Mouse (Mus musculus): ENCODE results near the gene Tcl1b1.
"Not testable (repeated sequence)": the region's sequence is repeated elsewhere in the genome, so short reads cannot be mapped to it uniquely, and the experiment has no call there.

Gene Tcl1b1

DNA sequence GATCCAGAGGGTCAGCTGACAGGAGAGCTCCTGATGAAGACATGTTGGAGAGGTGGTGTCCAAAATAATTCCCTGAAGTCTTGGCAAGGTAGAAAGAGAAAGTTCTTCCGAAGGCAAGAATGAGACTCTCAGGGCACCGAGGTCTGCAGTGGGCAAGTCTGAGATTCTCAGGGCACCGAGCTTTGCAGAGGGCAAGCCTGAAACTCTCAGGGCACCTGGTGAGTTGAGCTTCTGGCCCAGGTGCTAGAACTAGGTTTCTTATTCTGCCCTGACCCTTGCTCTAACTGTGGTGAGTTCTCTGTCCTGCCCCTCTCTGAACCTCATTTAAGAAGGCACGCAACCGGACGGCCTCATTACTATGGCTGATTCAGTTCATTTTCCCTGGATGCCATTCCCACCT, 31.3 kb downstream of the Tcl1b1 start, which contains the start of gene Tcl1b3:
Tcl1b3 (plus strand) TSS at position 301 of the 400 bp plus-strand sequence.
- not testable (repeated sequence) for DNase-seq (ENCODE audit: low spot score in 2 of 2)

- DNase-seq (ENCODE audit: low spot score in 2 of 2) = not testable (repeated sequence)
These were observed 40.4 kb downstream of the Tcl1b1 start for GRCm38 (mm10) chr12:105199684-105200497.

DNA sequence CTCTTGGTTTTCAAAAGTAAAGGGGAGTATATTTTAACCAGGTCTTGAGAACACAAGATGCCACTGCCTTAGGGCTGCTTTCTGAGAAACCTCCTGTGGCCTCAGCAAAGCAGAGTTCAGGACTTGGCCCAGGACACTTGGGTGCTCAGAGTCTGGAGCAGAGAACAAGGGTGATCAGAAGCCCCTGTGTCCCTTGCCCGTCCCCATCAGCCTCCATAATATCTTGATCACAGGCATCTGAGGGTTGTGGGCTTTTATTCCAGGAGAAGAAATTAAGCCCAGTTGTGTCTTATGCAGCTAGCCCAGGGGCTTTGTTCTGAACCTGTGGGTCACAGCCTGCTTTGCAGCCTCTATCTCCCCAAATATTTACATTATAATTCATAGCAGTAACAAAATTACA, 42.2 kb downstream of the Tcl1b1 start, which contains the start of gene Tcl1b4:
Tcl1b4 (plus strand) TSS at position 301 of the 400 bp plus-strand sequence.
- not testable (repeated sequence) for DNase-seq (ENCODE audit: low spot score in 2 of 2)

DNA sequence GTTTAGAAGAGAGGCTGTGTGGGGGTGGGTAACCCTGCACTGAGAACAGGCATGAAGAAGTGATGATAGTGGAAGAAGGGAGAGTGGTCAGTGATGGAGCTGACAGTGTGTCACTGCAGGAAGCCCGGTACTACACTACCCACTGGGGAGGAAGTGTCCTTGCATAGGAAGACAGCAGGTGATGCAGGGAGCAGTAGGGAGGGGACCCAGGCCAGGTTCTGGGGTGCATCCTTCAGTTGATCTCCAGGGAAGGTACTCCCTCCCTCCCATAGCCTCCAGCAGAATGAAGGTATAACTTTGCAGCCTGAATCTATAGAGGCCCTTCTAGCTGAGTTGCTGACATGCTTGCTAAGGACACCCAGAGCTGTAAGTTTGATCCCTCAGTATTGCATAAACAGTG, 47.6 kb downstream of the Tcl1b1 start:
- no peak for DNase-seq (ENCODE audit: low spot score in 2 of 2)

DNA sequence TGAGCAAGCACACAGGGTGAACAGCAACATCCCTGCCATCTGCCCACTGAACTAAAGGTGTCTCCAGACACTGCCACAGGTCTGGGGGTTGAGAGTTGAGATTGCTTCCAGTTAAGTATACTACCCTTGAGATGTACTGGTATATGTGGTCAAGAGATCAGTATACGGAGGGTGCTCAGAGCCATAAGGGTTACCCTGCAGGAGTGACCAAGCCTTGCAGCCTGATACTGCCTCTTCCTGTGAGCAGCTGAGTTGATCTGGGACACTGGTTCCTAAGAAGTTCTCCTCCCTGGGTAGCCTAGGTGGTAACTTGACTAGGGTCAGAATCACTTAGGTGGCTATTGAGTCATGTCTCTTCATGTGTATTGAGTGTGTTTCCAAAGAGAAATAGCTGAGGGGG, 49.0 kb downstream of the Tcl1b1 start:
- no peak for DNase-seq (ENCODE audit: low spot score in 2 of 2)

DNA sequence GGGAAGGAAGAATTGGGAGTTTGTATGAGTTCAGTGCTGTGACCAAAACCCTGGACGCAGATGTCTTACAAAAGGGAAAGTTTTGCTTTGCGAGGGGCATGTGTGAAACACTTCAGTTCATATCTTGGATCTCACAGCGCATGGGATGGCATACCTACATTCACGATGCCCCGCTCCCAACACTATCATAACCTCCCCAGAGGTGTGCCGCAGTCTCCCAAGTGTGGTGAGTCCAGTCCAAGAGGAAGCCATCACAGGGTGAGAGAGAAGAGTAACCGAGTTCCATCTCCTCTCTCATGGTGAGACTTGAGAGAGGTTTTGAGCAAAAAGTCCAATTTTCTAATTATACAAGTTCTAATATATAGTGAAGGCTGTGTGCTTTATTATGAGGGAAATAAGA, 49.7 kb downstream of the Tcl1b1 start:
- no peak for DNase-seq (ENCODE audit: low spot score in 2 of 2)
